Mouse (Mus musculus): ENCODE data around the gene Arid1b.

Arid1b gene

GRCm38 (mm10) chr17:5310425-5310888, 316.3 kb downstream of the Arid1b start:
- peak; percentile 49 for DNase-seq (ENCODE audit: low read depth, low spot score)

- DNase-seq (ENCODE audit: low read depth, low spot score): no peak
These were observed 316.9 kb downstream of the Arid1b start for GRCm38 (mm10) chr17:5311062-5311461.

GRCm38 (mm10) chr17:5312307-5312706, 318.2 kb downstream of the Arid1b start:
- DNase-seq (ENCODE audit: low read depth, low spot score): no peak

- DNase-seq (ENCODE audit: low read depth, low spot score): no peak
These were observed 320.6 kb downstream of the Arid1b start for GRCm38 (mm10) chr17:5314735-5315134.

- no peak for DNase-seq (ENCODE audit: low read depth, low spot score)
These were observed 322.4 kb downstream of the Arid1b start for GRCm38 (mm10) chr17:5316489-5316888.

GRCm38 (mm10) chr17:5321589-5322225, 327.6 kb downstream of the Arid1b start:
- no peak for DNase-seq (ENCODE audit: low read depth, low spot score)

- no peak for DNase-seq (ENCODE audit: low read depth, low spot score)
These were observed 328.5 kb downstream of the Arid1b start for GRCm38 (mm10) chr17:5322594-5322993.

GRCm38 (mm10) chr17:5323746-5324145, 329.6 kb downstream of the Arid1b start:
- no peak for DNase-seq (ENCODE audit: low read depth, low spot score)

GRCm38 (mm10) chr17:5324236-5324876, 330.2 kb downstream of the Arid1b start:
- DNase-seq (ENCODE audit: low read depth, low spot score): no peak

GRCm38 (mm10) chr17:5326689-5327088, 332.6 kb downstream of the Arid1b start:
- no peak for DNase-seq (ENCODE audit: low read depth, low spot score)

- no peak for DNase-seq (ENCODE audit: low read depth, low spot score)
These were observed 333.5 kb downstream of the Arid1b start for GRCm38 (mm10) chr17:5327480-5328180.

- no peak for DNase-seq (ENCODE audit: low read depth, low spot score)
These were observed 335.3 kb downstream of the Arid1b start for GRCm38 (mm10) chr17:5329478-5329877.

GRCm38 (mm10) chr17:5330063-5330462, 335.9 kb downstream of the Arid1b start:
- DNase-seq (ENCODE audit: low read depth, low spot score): no peak

- no peak for DNase-seq (ENCODE audit: low read depth, low spot score)
These were observed 336.5 kb downstream of the Arid1b start for GRCm38 (mm10) chr17:5330644-5331043.

- no peak for DNase-seq (ENCODE audit: low read depth, low spot score)
These were observed 337.3 kb downstream of the Arid1b start for GRCm38 (mm10) chr17:5331387-5331786.

GRCm38 (mm10) chr17:5334567-5334966, 340.4 kb downstream of the Arid1b start:
- no peak for DNase-seq (ENCODE audit: low read depth, low spot score)

GRCm38 (mm10) chr17:5344426-5344825, 350.3 kb downstream of the Arid1b start:
- no peak for DNase-seq (ENCODE audit: low read depth, low spot score)

- DNase-seq (ENCODE audit: low read depth, low spot score): no peak
These were observed 351.7 kb downstream of the Arid1b start for GRCm38 (mm10) chr17:5345810-5346209.

- DNase-seq (ENCODE audit: low read depth, low spot score): peak; percentile 37
These were observed 358.8 kb downstream of the Arid1b start for GRCm38 (mm10) chr17:5352901-5353300.

GRCm38 (mm10) chr17:5360759-5361158, 366.6 kb downstream of the Arid1b start:
- DNase-seq (ENCODE audit: low read depth, low spot score): no peak

GRCm38 (mm10) chr17:5365992-5366398, 371.9 kb downstream of the Arid1b start:
- no peak for DNase-seq (ENCODE audit: low read depth, low spot score)

GRCm38 (mm10) chr17:5371032-5371431, 376.9 kb downstream of the Arid1b start:
- DNase-seq (ENCODE audit: low read depth, low spot score): no peak

- DNase-seq (ENCODE audit: low read depth, low spot score): no peak
These were observed 377.4 kb downstream of the Arid1b start for GRCm38 (mm10) chr17:5371521-5371920.
